Mouse (Mus musculus): ENCODE data around the gene Ly6g6d.

- TF ChIP-seq MAFK (IDR thresholded peaks at IDR 0.05; ENCODE audit: insufficient read depth, low read depth, low read length) = no peak
- no peak for TF ChIP-seq ZC3H11A (IDR thresholded peaks at IDR 0.05; ENCODE audit: borderline replicate concordance, low read depth, low read length)
Measured at GRCm38 (mm10) chr17:35076507-35077176, 1.2 kb downstream of the Ly6g6d start, which contains the start of gene Ly6g6e.
